Mouse (Mus musculus) lung, postnatal 4 days (tissue): ENCODE measurements at regions not wholly inside any gene's neighbourhood (a gene's known extent, or its start where the extent isn't known, plus 50 kb on each side); places are given as distances from the start of the nearest gene placed in this dataset.

Experiments used
- DNase-seq, 2 experiments: peaks; one replicate each; pipeline ENCODE4 v3.0.0; 2021

DNA sequence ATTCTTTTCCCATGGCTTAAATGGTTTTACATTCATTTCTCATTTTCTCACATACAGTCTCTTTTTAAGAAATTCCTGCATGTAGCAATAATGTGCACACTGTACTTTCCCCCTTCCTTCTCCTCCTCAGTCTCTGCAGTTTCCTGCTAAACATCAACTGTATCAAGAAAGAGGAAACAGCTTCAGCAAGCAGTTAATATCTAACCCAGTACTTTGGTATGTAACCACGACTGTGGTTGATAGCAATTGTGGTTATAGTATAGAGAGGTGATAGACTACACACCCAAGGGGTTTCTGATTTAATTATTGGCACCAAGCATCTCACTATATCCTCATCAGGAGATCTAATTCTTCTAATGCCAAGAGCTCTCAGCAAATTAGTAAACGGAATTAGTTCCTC, 52.8 kb upstream of the Eci2 start:
- DNase-seq: no peak

DNA sequence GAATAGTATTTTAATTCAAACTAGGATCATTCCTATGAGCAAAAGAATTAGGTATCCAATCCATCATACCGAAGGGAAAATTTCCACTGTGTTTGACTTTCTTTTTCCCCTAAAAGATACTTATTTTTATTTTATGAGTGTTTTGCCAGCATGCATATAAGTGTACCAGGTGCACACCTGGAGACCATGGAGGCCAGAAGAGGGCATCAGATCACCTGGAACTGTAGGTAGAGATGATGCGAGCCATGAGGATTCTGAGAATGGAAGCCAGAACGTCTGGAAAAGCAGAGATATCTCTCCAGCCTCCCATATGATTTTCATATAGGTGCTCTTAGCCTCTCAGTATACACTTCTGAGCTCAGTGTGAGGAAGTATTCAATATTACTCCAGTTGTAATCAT, 58.5 kb upstream of the Eci2 start:
- no peak for DNase-seq

DNA sequence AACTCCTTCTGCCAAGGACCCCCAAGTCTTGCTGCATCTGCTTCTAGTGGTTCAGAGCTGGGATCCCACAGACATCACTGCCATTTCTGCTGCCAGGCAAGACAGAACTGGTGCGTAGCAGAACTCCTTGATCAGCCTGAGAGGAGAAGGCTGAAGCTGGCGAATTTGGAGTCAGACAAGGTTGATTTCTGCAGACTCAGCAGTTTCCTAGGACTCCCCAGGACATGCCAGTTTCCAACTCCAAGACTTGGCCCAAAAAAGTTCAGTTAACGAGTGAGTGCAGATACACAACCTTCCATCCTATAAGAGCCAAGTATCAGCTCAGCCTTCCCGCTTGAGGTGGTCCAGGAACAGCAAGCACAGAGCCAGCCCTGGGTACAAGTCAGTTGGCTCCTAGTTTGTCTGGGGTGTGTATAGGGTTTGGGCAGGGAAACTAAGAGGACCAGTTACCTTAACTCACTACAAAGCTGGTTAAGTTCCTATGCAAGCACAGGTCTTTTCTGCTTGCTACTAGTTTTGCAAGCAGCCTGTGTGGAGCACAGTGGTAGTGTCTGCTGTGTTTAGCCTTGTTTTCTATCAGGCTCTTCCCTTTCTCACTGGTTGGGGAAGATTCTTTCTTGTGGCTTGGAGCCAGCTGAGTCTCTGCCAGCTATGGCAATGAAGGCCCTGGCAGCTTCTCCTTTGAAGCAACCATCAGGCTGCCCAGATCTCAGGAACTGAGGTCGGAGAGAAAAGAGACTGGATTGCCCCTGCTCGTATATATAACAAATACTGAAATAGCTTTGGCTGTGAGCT, 60.5 kb upstream of the Eci2 start:
- peak in 1 of 2 experiments; percentile 23 for DNase-seq

DNA sequence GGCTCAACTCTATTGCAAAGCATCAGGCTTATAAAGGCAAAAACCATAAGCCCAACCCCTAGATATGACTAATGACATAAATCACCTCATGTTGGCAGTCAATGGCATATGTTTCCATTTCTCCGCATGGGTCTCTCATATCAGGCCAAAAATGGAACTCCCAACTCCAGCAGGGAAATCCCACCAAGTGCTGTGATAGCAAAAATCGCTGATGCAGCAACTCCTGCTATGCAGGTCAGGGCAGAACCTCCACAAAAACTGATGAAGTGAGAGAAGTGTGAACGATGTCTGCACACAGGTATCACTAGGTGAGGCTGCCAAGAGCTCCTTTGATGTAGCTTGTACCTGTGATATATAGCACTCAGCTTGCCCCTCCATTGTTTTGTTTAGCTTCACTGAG, 64.3 kb upstream of the Eci2 start:
- no peak for DNase-seq

DNA sequence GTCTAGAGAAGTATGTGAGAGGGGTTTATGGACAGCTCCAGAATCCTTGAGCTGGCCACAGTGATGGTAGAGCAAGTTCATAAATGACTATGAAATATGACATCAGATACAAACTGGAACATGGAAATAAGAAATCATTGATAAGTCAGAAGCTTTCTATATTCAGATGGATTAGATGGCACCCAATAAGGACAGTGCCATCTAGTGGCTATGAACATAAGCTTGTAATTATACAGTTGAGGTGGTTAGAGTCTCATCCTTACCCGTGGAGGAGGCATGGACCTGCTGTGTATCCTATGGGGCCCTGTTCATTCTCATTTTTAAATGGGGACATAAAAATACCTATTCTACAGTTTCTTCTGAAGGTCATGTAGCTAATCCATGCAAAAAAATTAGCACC, 92.9 kb upstream of the Eci2 start:
- no peak for DNase-seq

DNA sequence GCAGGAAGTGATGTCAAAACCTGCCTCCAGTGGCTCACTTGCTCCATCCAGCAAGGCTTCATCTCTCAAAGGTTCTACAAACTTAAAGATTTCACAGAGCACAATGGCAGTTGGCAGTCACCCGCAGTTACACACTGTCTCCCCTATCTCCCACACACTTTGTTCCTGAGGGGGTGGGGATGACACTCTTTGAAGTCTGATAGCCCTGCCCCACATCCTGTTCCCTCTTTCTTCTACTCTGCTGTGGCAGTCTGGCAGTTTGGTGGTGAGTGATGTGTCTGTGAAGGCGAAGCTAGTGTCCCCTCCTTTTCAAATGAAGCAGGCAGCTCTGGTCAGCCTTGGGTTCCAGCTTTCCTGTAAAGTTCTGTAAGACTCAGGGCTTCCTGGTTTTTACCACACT, 102.6 kb upstream of the Eci2 start:
- DNase-seq: no peak

DNA sequence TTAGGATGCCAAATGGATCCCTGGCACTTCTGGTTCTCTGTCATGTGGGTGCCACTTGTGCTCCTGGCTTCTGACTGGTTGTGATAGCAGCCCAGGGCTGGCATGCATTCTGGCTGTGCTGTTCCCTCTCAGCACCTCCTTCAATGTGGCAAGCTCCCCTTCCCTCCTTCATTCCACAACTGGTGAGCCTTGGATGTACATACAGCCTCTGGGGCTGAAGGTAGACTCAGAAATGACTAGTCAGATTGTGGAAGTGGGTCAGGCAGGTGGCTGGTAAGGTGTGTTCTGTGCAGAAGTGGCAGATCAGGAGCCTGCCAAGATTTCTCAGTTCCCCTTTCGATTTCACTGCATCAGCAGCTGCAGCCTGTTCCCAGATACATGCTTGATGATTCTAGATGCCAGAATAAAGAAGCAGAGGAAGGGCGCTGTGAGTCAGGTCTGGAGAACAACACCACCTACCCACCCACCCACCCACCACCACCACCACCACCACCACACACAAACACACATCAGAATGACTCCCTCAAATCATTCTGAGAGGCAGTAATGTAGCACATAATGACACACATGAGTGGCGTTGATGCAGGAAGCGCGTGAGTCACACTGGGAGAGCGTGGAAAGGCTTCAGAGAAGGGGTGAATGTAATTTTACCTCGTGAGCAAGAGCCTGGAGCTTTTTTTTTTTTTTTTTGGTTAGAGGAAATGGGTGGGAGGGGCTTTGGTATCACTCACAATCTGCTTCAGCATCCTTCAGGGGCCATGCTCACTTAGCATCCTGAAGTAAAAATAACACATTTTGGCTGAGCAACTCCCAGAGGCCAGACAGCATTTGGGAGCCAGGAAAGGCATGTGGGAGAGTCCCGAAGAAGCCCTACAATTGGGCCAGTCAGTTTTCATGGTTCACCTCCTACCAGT, 104.6 kb upstream of the Eci2 start:
- no peak for DNase-seq

DNA sequence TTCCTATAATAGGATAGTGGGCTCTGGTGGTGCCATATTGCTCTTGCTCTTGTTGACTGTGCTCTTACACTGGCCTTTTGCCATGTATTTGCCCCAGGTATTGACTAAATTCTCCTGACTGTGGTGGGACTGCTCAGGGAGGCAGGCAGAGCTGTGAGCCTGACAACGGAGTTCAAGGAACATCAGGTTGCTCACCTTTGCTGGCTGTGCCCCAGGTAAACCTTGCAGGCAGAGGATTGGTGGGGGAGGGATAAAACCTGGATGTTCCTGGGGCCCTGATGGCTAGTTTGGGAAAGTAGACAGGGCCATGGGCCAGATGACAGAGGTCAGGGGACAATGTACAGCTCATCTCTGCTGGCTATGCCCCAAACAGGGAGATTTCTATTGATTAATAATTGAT, 124.7 kb upstream of the Eci2 start:
- DNase-seq: no peak

DNA sequence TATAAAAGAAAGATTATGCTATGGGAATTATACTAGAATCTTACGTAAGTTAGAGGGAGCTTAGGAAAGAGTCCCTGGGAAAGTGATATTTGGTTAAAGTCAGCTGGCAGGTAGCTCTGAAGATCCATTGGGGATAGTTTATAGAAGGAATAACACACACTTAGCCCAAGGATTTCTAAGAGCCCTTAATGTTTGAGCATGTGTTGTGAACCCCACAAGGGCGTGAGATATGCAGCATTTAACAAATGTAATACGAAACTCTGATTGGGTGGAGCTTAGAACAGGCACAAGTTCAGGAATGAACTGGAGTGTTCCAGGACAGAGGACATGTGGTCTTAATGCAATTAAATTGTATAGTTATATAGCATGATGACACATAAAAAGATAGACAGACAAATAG, 132.6 kb upstream of the Eci2 start:
- no peak for DNase-seq

DNA sequence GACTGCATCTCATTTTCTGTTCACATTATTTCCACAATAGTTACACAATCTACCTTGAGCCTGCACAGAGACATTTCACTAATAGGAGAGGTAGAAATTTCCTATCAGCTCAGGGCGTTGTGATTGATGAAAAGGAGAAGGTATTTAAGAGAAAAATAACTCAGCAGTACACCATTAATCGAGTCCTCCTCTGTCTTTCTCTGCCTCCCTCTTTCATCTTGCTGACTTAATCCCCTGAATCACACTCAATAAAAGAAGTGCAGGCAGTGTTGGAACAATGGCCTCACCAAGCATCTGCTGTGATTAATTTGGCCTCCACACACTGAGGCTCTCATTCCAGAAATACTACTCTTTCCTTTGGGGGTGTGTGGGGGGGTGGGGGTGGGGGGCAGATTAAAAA, 133.9 kb upstream of the Eci2 start:
- no peak for DNase-seq

DNA sequence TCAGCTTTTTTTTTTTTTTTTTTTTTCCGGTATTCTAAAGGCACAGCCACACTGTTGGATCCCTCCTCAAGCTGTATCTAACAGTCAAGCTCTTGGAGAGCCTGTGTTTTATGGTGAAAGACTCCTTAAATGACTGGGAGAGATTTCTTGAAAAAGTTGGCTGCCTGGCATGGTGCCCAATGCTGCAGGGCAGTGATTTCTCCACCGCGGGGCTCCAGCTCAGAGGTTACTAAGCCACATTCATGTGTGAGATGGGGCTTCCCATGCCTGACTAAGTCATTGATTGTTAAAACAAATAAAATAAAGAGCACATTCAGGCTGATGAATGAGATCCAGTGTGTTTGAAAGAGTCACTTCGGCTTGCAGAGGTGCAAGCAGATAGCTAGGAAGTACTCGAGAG, 139.2 kb upstream of the Eci2 start:
- DNase-seq: peak; percentile 34 to 45

DNA sequence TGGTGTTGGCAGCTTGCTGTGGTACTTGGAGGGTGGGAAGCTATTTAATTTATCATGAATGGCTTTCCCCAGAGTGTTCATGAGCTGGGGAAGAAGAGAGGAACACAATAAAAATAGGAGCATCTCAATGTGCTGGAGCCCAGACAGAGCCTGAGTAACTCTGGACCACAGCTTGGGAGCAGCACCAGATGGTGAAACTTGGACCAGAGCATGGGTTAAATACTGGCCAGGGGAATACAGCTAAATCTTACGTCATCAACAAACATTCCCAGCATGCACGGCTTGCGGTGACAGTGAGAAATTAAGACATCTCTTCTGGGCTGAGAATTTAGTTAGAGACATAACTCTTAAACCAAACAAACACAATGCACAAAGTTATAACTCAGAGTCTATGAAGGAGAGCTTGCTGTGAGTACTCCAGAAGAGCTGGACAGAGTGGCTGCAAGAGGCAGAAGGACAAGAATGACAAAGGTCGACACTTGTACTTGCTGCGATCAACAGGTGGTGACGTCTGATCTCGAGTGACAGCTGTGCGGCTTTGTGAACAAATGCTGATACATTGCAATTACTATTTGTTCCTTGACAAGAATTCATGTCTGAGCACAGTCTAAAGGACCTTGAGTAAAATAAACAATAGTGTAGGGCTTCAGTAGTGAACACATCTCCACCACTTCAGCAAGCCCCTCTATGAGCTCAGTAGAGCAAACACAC, 140.1 kb upstream of the Eci2 start:
- no peak for DNase-seq

DNA sequence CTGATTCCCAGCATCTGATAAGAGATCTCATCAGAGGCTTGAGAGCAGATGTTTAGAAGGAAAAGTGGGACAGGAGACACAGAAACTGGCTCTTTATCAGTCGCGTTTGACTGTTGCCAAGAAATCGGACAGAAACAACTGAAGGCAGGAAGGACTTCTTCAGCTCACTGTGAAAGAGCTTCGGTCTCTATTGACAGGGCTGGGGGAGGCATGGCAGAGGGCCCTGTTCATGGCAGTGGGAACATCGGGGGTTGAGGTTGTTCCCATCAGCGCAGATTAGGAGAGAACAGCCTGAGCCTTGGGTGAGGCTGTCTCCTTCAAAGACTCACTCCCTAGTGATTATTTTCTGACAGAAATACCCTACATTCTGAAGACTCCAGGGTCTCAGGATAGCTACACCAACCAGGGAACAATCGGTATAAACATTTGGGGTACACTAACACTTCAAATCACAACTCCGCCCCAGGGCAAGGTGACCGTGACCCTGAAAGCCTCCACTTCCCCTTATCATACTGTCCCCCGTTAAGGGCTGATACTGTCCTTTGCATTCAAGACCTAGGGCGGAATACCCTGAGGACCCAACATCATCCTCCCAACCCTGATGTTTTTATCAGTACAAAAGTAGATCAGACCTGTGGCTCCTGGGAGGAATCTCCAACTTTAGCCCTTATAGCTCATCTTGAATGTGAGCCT, 144.8 kb upstream of the Eci2 start:
- DNase-seq: no peak

DNA sequence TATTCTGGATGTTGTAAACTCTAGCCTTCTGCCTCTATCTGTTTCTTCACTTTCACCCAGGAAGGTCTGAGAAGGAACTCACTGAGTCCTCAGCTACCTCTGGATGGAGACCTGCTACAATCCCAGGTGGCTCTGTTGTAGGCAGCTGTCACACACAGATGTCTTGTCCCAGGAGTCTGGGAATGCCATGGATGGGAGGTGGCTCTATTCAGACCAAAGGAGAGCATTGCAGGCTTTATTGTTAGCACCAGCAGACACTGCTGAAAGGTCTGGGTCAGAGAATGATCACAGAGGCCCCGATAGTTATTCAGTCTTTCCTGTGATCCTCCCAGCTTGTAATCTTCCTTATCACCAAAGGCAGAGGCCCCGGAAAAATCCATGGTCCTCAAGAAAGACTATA, 146.6 kb upstream of the Eci2 start:
- no peak for DNase-seq

DNA sequence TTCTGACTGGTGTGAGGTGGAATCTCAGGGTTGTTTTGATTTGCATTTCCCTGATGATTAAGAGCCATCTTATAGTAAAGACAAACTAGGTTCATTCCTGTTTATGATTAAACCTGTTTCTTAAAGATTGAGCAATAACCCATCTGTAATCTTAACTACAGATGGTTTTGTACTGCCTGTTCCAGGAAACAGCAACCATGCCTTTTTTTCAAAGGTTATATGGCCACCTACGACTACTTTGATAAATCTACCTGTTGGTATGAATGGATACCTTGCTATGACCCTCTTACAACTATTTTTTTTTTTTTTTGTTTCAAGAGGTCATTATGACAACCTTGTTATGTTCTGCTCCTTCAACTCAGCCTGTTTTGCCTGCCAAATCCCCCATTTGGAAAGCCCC, 148.7 kb upstream of the Eci2 start:
- no peak for DNase-seq

DNA sequence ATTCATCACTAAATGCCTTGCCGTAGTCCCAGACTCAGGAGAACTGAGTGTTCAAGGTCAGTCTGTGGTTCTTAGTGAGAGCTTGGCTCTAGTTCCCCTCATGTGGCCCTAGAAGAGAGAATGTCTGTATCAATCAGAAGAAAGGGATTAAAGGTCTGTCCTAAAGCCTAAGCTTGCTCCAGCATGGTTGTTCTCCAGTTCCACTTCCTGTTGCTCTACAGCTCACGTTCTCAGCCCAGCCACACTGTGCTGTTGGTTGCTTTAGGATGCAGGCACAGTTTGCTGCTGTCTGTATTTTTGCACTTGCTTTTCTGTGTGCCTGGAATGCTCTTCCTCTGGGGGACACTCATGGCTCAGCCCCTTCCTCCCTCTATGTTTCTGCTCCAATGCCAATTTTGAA, 150.4 kb upstream of the Eci2 start:
- DNase-seq: no peak

DNA sequence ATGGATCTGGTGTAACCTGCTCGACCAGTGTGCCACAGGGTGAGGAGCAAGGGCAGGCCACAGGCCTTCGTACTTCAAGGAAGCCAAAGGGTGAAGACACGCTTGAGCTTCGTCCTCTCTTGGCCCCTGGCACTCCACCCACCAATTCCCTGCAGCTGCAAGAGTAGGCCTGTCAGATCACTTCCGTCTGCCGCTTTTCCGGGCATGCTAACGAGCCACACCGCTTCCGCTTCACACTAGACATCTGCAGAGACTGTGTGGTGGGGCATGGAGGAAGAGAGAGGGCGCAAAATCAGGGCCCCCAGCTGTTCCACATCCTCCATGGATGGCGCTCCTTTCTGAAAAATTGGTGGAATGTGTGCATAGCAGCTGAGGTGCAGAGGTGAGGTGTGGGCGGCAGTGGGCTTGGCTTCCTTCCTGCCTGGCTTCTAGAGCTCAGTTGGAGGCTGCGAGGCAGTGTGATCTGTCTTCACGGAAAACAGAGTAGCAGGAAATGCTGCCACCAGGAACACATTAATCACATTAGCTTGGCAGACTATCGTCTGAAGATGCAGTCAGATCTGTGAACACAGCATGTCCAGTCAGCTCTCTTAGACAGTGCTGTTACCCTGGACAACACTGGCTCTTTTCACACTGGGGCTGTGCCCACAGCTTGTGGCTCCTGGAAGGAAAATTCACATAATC, 162.3 kb upstream of the Eci2 start:
- DNase-seq: peak; percentile 72 to 76

DNA sequence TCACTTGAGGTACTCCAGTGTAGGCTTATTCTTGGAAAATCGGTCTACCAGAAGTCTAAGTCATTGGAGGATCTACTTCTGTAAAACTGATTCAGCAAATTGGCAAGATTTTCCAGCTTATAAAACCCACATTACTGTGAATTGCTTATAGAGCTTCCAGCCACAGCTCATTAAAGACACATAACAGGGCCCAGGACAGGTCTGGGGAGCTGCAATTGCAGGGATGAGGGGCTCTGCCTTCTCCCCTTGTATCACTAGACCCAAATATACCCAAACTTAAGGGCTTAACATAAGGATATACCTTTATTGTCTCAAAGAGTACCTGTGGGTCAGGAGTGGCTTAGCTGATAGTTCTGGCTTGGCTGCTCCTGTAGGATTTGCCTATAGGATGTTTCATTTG, 175.2 kb upstream of the Eci2 start:
- no peak for DNase-seq

DNA sequence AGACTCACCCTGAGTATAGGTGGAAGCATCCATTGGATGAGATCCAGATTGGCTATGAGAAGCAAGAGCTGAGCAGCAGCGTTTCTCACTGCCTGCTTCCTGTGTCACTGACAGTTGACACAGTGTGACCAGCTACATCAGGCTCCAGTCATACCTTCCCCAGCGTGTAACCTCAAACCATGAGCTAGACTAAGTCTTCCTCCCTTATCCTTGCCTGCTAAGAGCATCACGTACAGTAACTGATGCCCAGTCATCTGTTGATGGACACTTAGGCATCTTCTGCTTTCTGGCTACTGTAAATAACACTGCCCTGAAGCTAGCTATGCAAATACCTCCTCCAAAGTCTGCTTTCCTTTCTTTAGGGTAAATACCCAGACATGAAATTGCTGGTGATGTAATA, 181.4 kb upstream of the Eci2 start:
- no peak for DNase-seq

DNA sequence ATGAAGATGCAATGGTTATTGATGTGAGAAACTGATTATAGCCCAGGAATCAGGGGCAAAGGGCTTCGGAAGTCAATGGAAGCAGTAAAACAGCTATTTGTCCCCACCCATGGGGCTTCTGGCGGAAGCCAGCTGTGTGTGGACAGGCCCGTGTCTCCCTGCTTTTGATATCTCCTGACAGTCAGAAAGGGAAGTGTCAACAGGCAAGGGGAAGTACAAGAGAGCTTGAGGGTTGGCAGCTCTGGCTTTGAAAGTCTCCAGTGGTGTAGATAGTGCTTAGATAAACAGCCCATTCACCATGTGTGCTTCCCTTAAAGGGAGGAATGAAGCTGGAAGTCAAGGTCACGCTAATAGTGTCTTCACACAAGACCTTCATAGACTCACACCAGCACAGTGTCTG, 182.7 kb upstream of the Eci2 start:
- DNase-seq: peak in 1 of 2 experiments; percentile 22

DNA sequence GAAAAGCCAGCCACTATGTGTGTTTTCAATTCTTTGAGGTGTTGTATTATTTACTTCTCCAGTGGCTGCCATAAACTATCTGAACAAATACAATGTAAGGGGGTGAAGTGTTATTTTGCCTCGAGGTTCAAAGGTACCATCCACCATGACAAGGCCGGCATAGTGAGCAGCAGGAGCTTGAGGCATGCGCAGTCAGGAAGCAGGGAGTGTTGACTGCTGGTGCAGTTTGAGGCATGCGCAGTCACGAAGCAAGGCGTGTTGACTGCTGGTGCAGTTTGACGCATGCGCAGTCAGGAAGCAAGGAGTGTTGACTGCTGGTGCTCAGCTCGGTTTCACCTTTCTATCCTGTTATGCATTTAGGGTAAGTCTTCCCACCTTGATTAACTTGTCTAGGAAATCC, 184.9 kb upstream of the Eci2 start:
- DNase-seq: no peak

DNA sequence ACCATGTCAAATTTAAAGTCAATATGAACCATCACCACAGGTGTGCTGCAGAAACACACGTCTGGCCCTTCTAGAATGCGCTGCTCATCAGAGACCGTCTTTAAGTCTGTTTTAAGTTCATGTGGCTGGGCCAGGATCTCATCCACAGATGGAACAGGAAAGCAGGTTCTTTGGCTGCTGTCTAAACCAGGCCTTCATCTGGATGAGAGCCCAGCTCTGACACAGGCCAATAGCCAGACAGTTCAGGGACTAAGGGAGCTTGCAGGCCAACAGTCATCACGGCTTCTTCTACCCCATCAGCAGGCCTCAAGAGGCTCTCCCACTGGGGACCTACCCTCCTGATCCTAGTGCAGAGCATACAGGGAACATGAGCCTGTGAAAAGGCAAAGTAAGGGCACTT, 185.4 kb upstream of the Eci2 start:
- no peak for DNase-seq
